Mouse (Mus musculus): ENCODE data around the gene Nlrc5.

DNA sequence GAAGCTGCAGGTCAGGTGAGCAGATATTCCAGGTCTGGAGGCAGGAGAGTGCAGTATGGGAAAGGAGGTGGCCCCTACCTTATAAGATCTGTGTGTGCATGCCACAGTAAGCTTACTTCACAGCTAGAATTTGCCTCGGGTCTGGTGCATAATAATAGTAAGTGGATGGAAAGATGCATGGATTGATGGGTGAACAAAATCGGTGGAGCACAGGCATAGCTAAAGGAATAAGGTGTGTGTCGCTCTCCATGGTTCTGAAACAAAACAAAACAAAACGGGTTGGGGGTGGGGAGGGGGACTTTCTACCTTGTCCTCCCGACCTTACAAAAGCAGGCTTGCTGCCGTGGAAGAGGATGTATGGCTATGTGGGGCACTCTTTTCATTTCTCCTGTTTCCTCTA, 47.9 kb downstream of the Nlrc5 start:
- no peak for TF ChIP-seq CTCF (IDR thresholded peaks at IDR 0.05; ENCODE audit: low read depth, low read length)
- TF ChIP-seq POLR2A (IDR thresholded peaks at IDR 0.05; ENCODE audit: extremely low read depth, insufficient read depth, low read length), result no peak

Measured in liver, adult 2 months (tissue).